Mouse (Mus musculus): ENCODE measurements around the gene Arg2. TPM values are rescaled to one million over a fixed set of nuclear protein-coding genes. Genes with fewer than 3 reads are reported as not detected.
A peak's percentile ranks its signal among the peaks of the same experiment; 100 is the strongest.

The Arg2 gene
- polyA plus RNA-seq (2015; fragmentation: Nextera tagmentation; extraction: Ambion mirVana), result 28.5 and 29.6 TPM in 2 replicates

GRCm38 (mm10) chr12:79130299-79131177, at the start of gene Arg2:
TSS of gene Arg2 (plus strand) at chr12:79130777.
- WGBS, result under 1% methylated on average over 47 of the region's 47 CpGs
- H3K4me1 ChIP-seq, result peaks cover 19% of the 10 kb centered on the region; the same call in 1 of the 2 replicates
- H3K27me3 ChIP-seq (replicated peaks), result peaks cover 18% of the 10 kb centered on the region; the same call in 1 of the 2 replicates
- H3K4me2 ChIP-seq, result peak within 1 kb of the TSS; percentile 82
- H3K36me3 ChIP-seq (replicated peaks), result no peaks in the 10 kb centered on the region
- H3K9ac ChIP-seq, result peak within 1 kb of the TSS; percentile 55
- peak within 1 kb of the TSS; percentile 63 for H3K4me3 ChIP-seq
- peak within 1 kb of the TSS; percentile 41 for H3K27ac ChIP-seq
- H3K9me3 ChIP-seq, result no peaks in the 10 kb centered on the region
- peak; percentile 98 for ATAC-seq (replicated peaks)

GRCm38 (mm10) chr12:79089182-79089812, 41.3 kb upstream of the Arg2 start, which contains the start of gene Pigh:
TSS of gene Pigh (minus strand) at chr12:79089651.
- peak; percentile 99 for ATAC-seq (replicated peaks)
- Histone ChIP-seq H3K9me3 (no peaks in the 10 kb centered on the region), H3K27me3 (replicated peaks) (no peaks in the 10 kb centered on the region)

GRCm38 (mm10) chr12:79092569-79092968, 38.0 kb upstream of the Arg2 start:
- Histone ChIP-seq H3K27ac (no peak overlapping the region), H3K9ac (no peak overlapping the region), H3K4me3 (no peak overlapping the region), H3K9me3 (no peaks in the 10 kb centered on the region), H3K27me3 (replicated peaks) (no peaks in the 10 kb centered on the region), H3K4me2 (no peak overlapping the region), H3K36me3 (replicated peaks) (no peaks in the 10 kb centered on the region), H3K4me1 (peaks cover 13% of the 10 kb centered on the region)
- WGBS, result 47% methylated on average over 4 of the region's 4 CpGs
- ATAC-seq (replicated peaks), result no peak

More at GRCm38 (mm10) chr12:79089182-79089812, 41.3 kb upstream of the Arg2 start, which contains the start of gene Pigh:
- Histone ChIP-seq H3K9ac (peak within 1 kb of the TSS; percentile 81), H3K27ac (peak within 1 kb of the TSS; percentile 74), H3K36me3 (replicated peaks) (no peaks in the 10 kb centered on the region), H3K4me1 (peaks cover 17% of the 10 kb centered on the region), H3K4me3 (peak within 1 kb of the TSS; percentile 77), H3K4me2 (peak within 1 kb of the TSS; percentile 70)
- under 1% methylated on average over 53 of the region's 53 CpGs for WGBS

- Histone ChIP-seq H3K4me1 (no peaks in the 10 kb centered on the region), H3K9ac (no peak overlapping the region), H3K9me3 (no peaks in the 10 kb centered on the region), H3K4me3 (no peak overlapping the region), H3K36me3 (replicated peaks) (no peaks in the 10 kb centered on the region), H3K27ac (no peak overlapping the region), H3K4me2 (no peak overlapping the region), H3K27me3 (replicated peaks) (no peaks in the 10 kb centered on the region)
- 61% methylated on average over 3 of the region's 3 CpGs for WGBS
- no peak for ATAC-seq (replicated peaks)
These were observed 33.3 kb upstream of the Arg2 start for GRCm38 (mm10) chr12:79097106-79097752.

- no peaks in the 10 kb centered on the region for H3K36me3 ChIP-seq (replicated peaks)
- no peak for ATAC-seq (replicated peaks)
- H3K9ac ChIP-seq, result no peak overlapping the region
- no peaks in the 10 kb centered on the region for H3K4me1 ChIP-seq
- no peak overlapping the region for H3K4me2 ChIP-seq
- no peak overlapping the region for H3K4me3 ChIP-seq
- no peaks in the 10 kb centered on the region for H3K27me3 ChIP-seq (replicated peaks)
- H3K9me3 ChIP-seq, result no peaks in the 10 kb centered on the region
- 89% methylated on average over 3 of the region's 3 CpGs for WGBS
- H3K27ac ChIP-seq, result no peak overlapping the region
These were observed 26.8 kb upstream of the Arg2 start for GRCm38 (mm10) chr12:79103773-79104172.

- no peak overlapping the region for H3K4me3 ChIP-seq
- H3K27ac ChIP-seq, result no peak overlapping the region
- H3K9me3 ChIP-seq, result no peaks in the 10 kb centered on the region
- H3K4me2 ChIP-seq, result no peak overlapping the region
- 74% methylated on average over 2 of the region's 2 CpGs for WGBS
- H3K36me3 ChIP-seq (replicated peaks), result no peaks in the 10 kb centered on the region
- H3K9ac ChIP-seq, result no peak overlapping the region
- ATAC-seq (replicated peaks), result no peak
- H3K27me3 ChIP-seq (replicated peaks), result no peaks in the 10 kb centered on the region
- no peaks in the 10 kb centered on the region for H3K4me1 ChIP-seq
These were observed 26.0 kb upstream of the Arg2 start for GRCm38 (mm10) chr12:79104544-79104943.

- Histone ChIP-seq H3K9me3 (no peaks in the 10 kb centered on the region), H3K9ac (no peak overlapping the region), H3K4me3 (no peak overlapping the region), H3K36me3 (replicated peaks) (no peaks in the 10 kb centered on the region), H3K27ac (no peak overlapping the region), H3K4me2 (no peak overlapping the region), H3K4me1 (no peaks in the 10 kb centered on the region), H3K27me3 (replicated peaks) (no peaks in the 10 kb centered on the region)
- 93% methylated on average over 5 of the region's 5 CpGs for WGBS
- no peak for ATAC-seq (replicated peaks)
These were observed 25.3 kb upstream of the Arg2 start for GRCm38 (mm10) chr12:79105312-79105711.

GRCm38 (mm10) chr12:79118991-79119390, 11.6 kb upstream of the Arg2 start:
- Histone ChIP-seq H3K4me2 (no peak overlapping the region), H3K27ac (no peak overlapping the region), H3K9me3 (no peaks in the 10 kb centered on the region), H3K4me1 (no peaks in the 10 kb centered on the region), H3K36me3 (replicated peaks) (no peaks in the 10 kb centered on the region), H3K9ac (no peak overlapping the region), H3K27me3 (replicated peaks) (no peaks in the 10 kb centered on the region), H3K4me3 (no peak overlapping the region)
- ATAC-seq (replicated peaks), result no peak
- WGBS, result 90% methylated on average over 4 of the region's 4 CpGs

GRCm38 (mm10) chr12:79122820-79123219, 7.8 kb upstream of the Arg2 start:
- 29% methylated on average over 3 of the region's 3 CpGs for WGBS
- H3K9ac ChIP-seq, result no peak overlapping the region
- peak; percentile 71 for ATAC-seq (replicated peaks)
- no peaks in the 10 kb centered on the region for H3K27me3 ChIP-seq (replicated peaks)
- no peak overlapping the region for H3K4me2 ChIP-seq
- H3K36me3 ChIP-seq (replicated peaks), result no peaks in the 10 kb centered on the region
- H3K4me3 ChIP-seq, result no peak overlapping the region
- H3K9me3 ChIP-seq, result no peaks in the 10 kb centered on the region
- no peak overlapping the region for H3K27ac ChIP-seq
- no peaks in the 10 kb centered on the region for H3K4me1 ChIP-seq

- Histone ChIP-seq H3K27me3 (replicated peaks) (peaks cover 18% of the 10 kb centered on the region; the same call in 1 of the 2 replicates), H3K4me2 (peak overlapping the region; percentile 82), H3K36me3 (replicated peaks) (no peaks in the 10 kb centered on the region), H3K9me3 (no peaks in the 10 kb centered on the region), H3K4me1 (peaks cover 19% of the 10 kb centered on the region; the same call in 1 of the 2 replicates), H3K4me3 (peak overlapping the region; percentile 63), H3K9ac (peak overlapping the region; percentile 55), H3K27ac (peak overlapping the region; percentile 41)
- WGBS, result under 1% methylated on average over 22 of the region's 22 CpGs
- peak; percentile 63; the same call in 1 of the 2 replicates for ATAC-seq (replicated peaks)
These were observed 650 bp downstream of the Arg2 start for GRCm38 (mm10) chr12:79131178-79131675.

- peak overlapping the region; percentile 82 for H3K4me2 ChIP-seq
- no peak for ATAC-seq (replicated peaks)
- H3K27me3 ChIP-seq (replicated peaks), result peaks cover 18% of the 10 kb centered on the region; the same call in 1 of the 2 replicates
- no peaks in the 10 kb centered on the region for H3K36me3 ChIP-seq (replicated peaks)
- peak overlapping the region; percentile 55 for H3K9ac ChIP-seq
- peak overlapping the region; percentile 41; the same call in 1 of the 2 replicates for H3K27ac ChIP-seq
- WGBS, result 31% methylated on average over 5 of the region's 5 CpGs
- peaks cover 19% of the 10 kb centered on the region; the same call in 1 of the 2 replicates for H3K4me1 ChIP-seq
- peak overlapping the region; percentile 63 for H3K4me3 ChIP-seq
- H3K9me3 ChIP-seq, result no peaks in the 10 kb centered on the region
These were observed 1.3 kb downstream of the Arg2 start for GRCm38 (mm10) chr12:79131706-79132460.
